Mouse (Mus musculus) small intestine, adult 2 months (tissue): ENCODE results near the gene Dok5.

ENCODE experiments used
- CTCF ChIP-seq: fragments of 200-500 bp; IDR thresholded peaks from 2 replicates; pipeline ENCODE4 v1.5.1; 2012; ENCODE audit warnings: low read depth, mild to moderate bottlenecking, control low read depth, inconsistent platforms, low read length, moderate library complexity, mixed read lengths; ENCODE audit not compliant: insufficient replicate concordance, insufficient read length; ENCODE audit errors: extremely low read depth
- POLR2A ChIP-seq: fragments of 200-500 bp; IDR thresholded peaks from 2 replicates; pipeline ENCODE4 v1.6.1; 2012; ENCODE audit warnings: low read depth, mild to moderate bottlenecking, control low read depth, inconsistent platforms, low read length, moderate library complexity

- TF ChIP-seq POLR2A: no peak
- TF ChIP-seq CTCF: no peak
Observed at GRCm38 (mm10) chr2:170926237-170926636, 194.6 kb downstream of the Dok5 start.
